Mouse (Mus musculus) megakaryocyte, adult 5-6 weeks (primary cell): ENCODE results near the gene Golt1a. TPM values are rescaled to one million over a fixed set of nuclear protein-coding genes. Genes with fewer than 3 reads are reported as not detected.

ENCODE experiments used
- total RNA-seq, 2 experiments: library from RNA; stranded (forward) in 1 of 2; stranded (reverse) in 1 of 2; fragments of 153-499, 151-499 nt in 1 of 2; fragments of 221-1000, 200-1000 nt in 1 of 2; gene quantifications; 2 replicates each; pipeline versions ENCODE4 v1.2.3 to v1.2.4; 2015 to 2017

Golt1a gene
- total RNA-seq, 2 experiments from 2014 or later: not detected

Other genes starting within 250 kb of the Golt1a start
- 68.0 and 75.8 TPM in 2 replicates for gene Ppp1r15b, start 178.7 kb upstream of the Golt1a start, total RNA-seq (2015)
- 124 and 135 TPM in 2 replicates for gene Ppp1r15b, start 178.7 kb upstream of the Golt1a start, total RNA-seq (2017)
- 0.11 and 0.21 TPM in 2 replicates for gene Plekha6, start 145.6 kb upstream of the Golt1a start, total RNA-seq (2015)
- gene Plekha6, start 145.6 kb upstream of the Golt1a start, total RNA-seq (2017): 0.15 and 0.33 TPM in 2 replicates
- not detected in 2 replicates for gene Kiss1, start 12.1 kb downstream of the Golt1a start, total RNA-seq (2015)
- not detected in 2 replicates for gene Kiss1, start 12.1 kb downstream of the Golt1a start, total RNA-seq (2017)
- gene Ren1, start 40.7 kb downstream of the Golt1a start, total RNA-seq (2015): not detected in 2 replicates
- not detected in 2 replicates for gene Ren1, start 40.7 kb downstream of the Golt1a start, total RNA-seq (2017)
- gene Etnk2, start 53.8 kb downstream of the Golt1a start, total RNA-seq (2015): not detected in 2 replicates
- not detected in 2 replicates for gene Etnk2, start 53.8 kb downstream of the Golt1a start, total RNA-seq (2017)
- gene Sox13, start 114.6 kb downstream of the Golt1a start, total RNA-seq (2015): 0.76 and 1.3 TPM in 2 replicates
- 0.24 and 0.70 TPM in 2 replicates for gene Sox13, start 114.6 kb downstream of the Golt1a start, total RNA-seq (2017)